Mouse (Mus musculus): Measurements from ENCODE around the gene Fbxo5. TPM values are rescaled to one million over a fixed set of nuclear protein-coding genes. Genes with fewer than 3 reads are reported as not detected.

Fbxo5 gene
- polyA plus RNA-seq, 1 experiment from 2014 or later: 99.5 TPM

Other genes with a start within 250 kb of the Fbxo5 start
- 3.1 and 3.5 TPM in 2 replicates for gene Myct1, start 211.8 kb downstream of the Fbxo5 start, polyA plus RNA-seq (2016; fragmentation: Nextera tagmentation; extraction: Ambion mirVana)
- not detected in 2 replicates for gene Vip, start 166.4 kb downstream of the Fbxo5 start, polyA plus RNA-seq (2016; fragmentation: Nextera tagmentation; extraction: Ambion mirVana)
- gene Mtrf1l, start 18.3 kb upstream of the Fbxo5 start, polyA plus RNA-seq (2016; fragmentation: Nextera tagmentation; extraction: Ambion mirVana): 15.8 and 18.7 TPM in 2 replicates
- gene Rgs17, start 116.8 kb upstream of the Fbxo5 start, polyA plus RNA-seq (2016; fragmentation: Nextera tagmentation; extraction: Ambion mirVana): 0.70 and 0.92 TPM in 2 replicates

All from limb, embryonic 12.5 days (tissue).